Mouse (Mus musculus) MN1 (cell line): ENCODE data around the gene Zdhhc7.

Source experiments
- DNase-seq: peaks from one replicate; pipeline ENCODE4 v3.0.0-alpha.2; 2016; ENCODE audit warnings: low spot score

Gene Zdhhc7

DNA sequence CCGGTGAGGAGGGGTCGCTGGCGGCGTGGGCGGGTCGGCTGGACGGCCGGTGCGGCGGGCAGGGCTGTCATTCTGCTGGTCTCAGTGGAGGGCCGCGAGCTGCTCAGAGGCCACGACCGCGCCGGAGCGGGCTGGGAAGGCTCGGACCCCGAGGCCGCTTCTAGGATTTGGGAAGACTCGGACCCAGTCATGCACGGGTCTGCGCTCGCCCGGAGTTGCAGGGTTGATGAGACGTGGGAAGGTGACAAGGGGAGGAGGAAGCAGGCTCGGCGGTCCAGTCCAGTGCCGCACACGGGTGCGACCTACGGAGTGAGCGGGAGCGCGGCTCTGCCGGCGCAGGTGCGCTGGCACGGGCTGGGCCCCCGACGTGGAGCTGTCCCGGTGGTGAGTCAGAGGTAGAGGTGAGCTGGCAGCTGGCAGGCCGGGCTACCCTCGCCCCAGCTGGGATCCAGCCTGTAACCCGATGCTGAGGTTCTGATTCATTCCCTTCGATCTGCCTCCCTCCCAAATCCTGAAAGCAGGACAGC lies 13.1 kb upstream of the Zdhhc7 start:
- DNase-seq = peak; percentile 68

DNA sequence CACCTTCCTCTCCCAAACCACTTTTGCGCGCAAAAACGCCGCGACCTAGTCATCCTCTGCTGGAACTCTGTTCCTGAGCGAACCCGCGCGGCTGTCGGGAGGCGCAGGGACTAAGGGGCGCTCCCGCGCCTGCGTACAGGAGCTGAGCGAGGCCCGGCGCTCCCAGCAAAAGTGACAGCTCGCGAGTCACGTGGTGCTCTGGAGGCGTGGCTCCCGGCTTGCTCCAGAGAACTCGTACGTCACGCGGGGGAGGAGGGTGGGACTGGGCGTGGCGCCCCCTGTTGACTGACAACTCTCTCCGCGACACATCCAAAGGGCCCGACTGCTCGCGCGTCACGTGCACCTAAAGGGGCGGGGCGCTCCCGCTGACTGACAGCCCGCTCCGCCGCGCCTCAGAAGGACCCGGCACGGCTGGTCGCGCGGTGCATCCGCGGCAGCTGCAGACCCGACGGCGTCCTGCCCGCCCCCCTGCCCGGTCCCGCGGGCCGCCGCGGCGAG lies 12.5 kb upstream of the Zdhhc7 start, which contains the start of gene 6430548M08Rik:
Gene 6430548M08Rik (plus strand): TSS at position 395 of the 498 bp plus-strand sequence.
- DNase-seq = peak; percentile 100

- no peak for DNase-seq
Measured at GRCm38 (mm10) chr8:120113306-120113705, 12.0 kb upstream of the Zdhhc7 start.

DNA sequence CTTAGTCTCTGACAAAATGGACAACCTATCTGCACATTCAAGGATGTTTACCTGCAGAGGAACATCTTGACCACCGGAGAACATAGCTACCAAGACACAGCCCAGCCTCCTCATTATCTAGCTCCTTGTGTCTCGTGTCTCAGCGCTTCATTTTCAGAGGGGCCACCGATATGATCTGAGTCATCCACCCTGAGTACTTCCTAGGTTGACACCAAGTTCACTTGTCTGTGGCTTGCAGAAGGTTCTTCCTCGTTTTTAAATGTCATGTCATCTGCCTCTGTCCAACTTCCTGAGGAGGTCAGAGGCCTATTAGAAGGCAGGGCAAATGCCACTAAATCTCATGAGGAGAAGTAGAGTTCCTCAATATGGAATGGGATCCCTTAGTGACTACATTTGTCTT lies 11.3 kb upstream of the Zdhhc7 start:
- DNase-seq = no peak

DNA sequence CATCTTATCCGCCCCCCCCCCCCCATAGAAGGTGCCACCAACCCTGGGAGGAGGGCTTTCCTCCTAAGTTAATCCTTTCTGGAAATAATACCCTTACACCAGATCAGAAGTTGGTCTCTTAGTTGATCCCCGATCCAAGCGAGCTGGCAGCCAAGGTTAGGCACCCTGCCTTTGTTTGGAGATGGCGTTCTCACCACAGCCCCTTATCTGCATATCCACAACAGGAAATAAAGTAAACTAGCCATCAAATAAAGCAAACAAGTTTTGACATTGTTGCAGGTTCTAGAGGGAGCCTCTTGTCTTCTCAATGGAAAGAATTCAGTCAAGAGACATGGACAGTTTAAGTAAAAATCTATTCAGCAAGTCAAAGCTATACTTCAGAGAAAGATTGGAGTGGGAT lies 10.1 kb upstream of the Zdhhc7 start:
- DNase-seq = no peak

DNA sequence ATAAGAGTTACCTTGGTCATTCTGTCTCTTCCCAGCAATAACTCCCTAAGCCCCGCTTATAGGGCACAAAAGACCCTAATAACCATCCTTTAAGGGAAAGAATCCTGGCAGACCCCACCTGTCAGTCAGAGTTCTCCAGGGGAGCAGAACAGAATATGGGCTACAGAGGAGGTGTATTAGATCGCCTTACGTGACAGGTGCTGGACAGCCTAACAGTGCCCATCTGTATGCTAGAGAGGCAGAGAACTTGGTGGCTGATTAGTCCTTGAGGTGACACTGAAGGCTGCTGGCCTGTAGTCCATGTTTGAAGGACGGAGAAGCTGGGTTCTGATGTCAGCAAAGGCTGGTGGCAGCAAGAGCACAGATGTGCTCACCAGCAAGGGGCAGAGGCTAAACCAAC lies 9.7 kb upstream of the Zdhhc7 start:
- DNase-seq = no peak

DNA sequence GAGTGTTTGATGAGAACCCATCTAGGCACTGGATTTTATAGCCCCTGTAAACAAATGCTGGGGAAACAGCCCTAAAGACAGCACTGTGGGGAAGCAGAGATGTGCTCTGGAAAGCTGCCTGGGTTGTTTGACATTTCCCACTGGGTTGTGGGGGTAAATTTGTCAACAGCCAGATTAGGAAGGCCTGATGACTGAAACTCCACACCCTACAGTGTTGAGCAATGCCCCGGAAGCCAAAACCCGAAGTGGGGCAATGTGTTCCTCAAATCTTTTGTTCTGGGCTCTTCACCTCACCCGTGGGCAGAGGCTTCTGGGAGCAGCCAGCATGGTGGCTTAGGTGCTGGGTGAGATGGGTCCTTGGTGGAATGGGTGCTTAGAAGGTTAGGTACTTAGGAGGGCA lies 7.9 kb upstream of the Zdhhc7 start:
- DNase-seq = no peak

DNA sequence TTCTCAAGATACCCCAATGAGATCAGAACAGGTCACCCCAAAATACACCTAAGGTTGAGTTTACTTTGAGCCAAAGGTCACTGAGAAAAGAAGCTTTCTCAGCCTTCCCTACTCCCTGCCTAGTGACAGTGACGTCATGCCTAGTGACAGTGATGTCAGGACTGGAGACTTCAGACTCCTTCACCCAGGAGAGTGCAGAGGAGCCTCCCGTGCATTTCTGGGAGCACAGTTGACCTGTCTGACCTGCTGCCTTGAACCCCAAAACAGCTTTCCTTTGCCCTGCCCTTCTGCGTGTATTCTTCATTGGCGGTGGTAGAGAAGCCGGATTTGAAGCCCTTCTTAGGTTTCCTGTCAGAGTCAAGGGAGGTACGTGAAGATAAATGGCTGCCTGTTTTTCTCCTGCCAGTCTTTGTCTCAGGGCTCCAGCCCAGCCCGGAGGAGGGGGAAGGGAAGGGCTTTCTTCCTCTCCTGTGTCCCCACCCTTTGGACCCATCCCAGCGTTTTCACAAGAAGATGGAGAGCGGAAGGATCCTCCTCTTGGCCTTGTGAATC lies 3.5 kb upstream of the Zdhhc7 start:
- DNase-seq = peak; percentile 67

DNA sequence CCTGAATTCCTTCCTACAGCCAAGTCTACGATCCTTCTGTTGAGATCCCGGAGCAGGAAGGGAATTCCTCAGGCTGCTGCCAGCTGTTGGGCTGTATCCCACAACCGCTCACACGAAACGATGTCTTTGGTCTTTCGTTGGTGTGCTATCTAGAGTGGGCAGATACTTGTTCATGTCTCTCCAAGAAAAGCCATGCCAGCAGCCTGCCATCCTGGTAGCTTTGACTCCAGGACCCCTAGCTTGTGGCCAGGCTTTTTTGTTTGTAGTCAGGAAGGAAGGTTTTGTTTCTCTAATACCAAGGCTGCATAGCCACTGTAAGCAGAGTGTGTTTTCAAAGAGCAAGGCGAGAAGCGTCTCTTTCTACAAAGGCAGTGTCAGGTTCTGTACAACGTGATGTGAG lies 2.6 kb upstream of the Zdhhc7 start:
- no peak for DNase-seq

DNA sequence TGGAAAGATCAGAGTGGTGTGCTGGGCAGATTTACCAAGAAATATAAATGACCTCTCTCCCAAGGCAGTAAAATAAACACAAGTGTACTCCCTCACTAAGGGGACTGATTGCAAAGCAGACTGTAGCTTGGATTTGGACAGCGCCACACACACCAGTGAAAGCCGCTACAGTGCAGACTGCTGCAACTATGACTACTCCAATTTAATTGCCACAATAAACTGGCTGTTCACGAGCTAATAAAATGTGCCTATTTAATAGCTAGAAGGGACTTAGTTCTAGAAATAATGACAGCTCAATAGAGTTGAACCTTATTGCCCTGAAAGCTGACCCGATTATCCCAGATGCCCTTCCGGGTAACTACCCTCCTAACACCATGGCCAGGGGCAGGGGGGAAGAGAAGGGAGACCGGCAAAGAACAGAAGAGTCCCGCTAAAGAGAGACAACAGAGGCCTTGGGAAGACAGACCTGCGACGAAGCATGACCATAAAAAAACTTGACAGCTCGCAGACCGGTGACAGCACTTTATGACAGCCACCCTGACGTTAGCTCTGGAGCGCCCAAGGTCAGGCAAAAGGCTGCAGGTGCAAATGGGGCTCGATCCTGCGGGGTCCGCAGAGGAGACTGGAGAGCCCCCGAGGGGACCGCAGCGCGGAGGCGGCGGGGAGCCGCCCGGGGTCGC lies 754 bp downstream of the Zdhhc7 start:
- peak; percentile 52 for DNase-seq

DNA sequence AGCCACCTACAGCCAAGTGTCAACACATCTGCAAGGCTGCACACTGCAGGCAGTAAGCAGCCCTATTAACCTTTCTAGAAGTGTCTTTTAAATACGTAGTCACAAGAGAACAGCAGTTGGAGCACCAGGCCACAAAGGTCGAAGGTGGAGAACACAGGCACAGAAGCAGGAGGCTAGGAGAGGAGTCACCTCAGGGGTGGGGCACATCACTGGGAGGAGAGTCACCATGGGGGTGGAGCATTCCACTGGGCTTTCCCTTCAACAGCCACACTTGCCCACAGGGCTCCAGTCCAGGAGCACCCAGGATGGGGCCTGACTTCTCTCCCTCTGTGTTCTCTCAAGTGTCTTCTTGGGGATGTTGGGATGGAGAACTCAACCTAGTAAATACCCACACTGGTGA lies 4.8 kb downstream of the Zdhhc7 start:
- no peak for DNase-seq

DNA sequence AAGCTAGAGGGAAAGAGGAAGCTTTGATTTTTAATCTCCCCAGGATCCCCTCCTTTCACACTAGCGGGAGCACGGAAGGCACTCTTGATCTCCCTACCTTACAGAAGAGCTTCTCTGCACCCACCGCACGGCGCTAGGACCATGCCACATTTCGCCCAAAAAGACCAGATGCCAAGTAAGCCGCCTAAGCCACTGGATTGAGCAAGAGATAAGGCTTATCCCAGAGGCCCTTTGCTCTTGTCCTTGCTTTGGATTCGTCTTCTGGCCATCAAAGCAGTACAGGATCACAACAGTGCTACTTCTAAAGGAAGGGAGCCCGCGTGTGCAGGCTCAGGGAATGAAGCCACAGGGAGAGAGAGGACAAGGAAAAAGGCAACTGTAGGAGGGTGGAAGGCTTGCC lies 6.5 kb downstream of the Zdhhc7 start:
- no peak for DNase-seq

DNA sequence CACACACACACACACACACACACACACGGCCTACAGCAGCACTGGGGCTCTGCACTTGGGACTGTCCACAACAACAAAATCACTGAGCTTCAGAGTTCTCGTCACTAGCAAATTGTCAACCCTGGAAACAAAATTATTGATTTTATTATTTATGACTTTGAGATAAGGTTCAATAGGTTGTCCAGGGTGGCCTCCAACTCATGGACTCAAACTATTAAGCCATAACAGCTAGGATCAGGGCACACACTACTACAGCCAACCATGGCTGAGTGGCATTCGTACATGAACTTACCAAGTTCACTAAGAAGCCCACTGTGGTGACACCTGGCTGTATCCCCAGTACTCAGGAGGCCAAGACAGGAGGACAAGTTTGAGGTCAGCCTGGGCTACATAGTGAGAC lies 8.2 kb downstream of the Zdhhc7 start:
- DNase-seq = no peak

DNA sequence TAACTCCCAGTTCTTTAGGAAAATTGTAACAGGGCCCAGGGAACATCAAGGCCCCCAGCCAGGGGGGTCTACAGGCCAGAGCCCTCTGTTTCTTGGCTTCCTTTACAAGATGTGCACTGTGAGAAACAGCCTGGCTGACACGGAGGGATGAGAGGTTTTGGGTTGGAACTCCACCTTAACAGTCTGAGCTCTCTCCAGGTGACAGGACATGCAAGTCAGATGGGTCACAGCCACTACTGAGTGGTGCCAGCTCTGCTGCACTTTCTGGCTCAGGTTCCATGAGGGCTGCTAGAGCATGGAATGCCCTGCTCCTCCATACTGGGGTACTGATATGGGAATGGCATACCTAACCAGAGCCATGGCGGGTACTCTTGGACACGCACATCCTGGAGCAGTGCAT lies 10.2 kb downstream of the Zdhhc7 start:
- DNase-seq = no peak

- DNase-seq = no peak
Measured at GRCm38 (mm10) chr8:120089511-120089910, 11.8 kb downstream of the Zdhhc7 start.

- no peak for DNase-seq
Measured at GRCm38 (mm10) chr8:120084783-120085182, 16.5 kb downstream of the Zdhhc7 start.

DNA sequence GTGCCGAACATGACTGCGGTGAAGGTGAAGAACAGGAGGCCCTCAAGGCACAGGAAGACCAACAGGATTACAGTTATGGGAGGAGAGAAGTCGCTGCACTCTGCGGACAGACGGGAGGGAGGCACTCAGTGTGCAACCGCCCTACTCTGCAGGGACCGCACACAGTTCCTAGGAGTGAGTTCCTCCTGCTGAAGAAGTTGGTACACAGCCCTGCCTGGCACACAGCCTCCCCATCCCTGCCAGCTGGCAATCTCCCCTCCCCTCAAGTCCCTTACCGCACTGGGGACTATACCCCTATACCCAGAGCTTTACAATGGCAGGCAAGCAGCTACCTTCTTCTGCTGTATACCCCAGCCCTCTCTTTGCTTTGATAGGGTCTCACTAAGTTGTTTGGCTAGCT lies 18.0 kb downstream of the Zdhhc7 start:
- DNase-seq = no peak

GRCm38 (mm10) chr8:120079361-120079760 lies 21.9 kb downstream of the Zdhhc7 start:
- DNase-seq = no peak

DNA sequence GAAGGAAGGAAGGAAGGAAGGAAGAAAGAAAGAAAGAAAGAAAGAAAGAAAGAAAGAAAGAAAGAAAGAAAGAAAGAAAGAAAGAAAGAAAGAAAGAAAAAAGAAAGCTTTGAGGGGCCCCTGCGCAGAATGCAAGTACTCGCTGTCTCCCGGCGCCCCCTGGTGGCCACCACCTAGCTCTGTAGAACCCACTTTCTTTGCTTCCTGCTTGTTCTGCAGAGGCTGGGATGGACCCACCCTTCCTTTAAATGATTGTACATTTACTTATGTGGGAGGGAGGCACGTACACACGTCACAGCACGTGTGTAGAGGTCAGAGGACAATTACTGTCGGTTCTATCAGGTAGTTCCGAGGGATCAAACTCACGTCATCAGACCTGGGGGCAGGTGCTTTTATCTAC lies 23.2 kb downstream of the Zdhhc7 start:
- peak; percentile 88 for DNase-seq

DNA sequence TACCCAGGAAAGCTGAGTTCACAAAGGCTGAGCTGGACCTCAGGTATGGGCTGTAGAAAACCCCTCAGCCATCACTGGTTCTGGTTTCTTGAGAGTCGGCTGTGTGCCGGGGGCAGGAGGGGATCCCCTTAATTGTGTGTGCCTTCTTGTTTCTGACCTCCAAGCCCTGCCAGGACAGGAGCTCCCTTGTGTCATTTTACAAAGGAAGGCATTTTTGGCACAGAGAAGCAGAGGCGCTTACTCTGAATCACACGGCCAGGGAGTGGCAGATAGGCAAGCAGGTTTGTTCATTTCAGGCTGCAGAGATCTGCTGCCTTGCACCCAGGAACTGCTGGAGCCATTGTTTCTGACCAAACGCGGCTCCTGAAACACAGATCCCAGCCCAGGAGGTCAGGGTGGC lies 25.9 kb downstream of the Zdhhc7 start:
- DNase-seq = no peak

GRCm38 (mm10) chr8:120074516-120074915 lies 26.8 kb downstream of the Zdhhc7 start:
- DNase-seq = no peak

- peak; percentile 85 for DNase-seq
Measured at GRCm38 (mm10) chr8:120072827-120073226, 28.5 kb downstream of the Zdhhc7 start.

DNA sequence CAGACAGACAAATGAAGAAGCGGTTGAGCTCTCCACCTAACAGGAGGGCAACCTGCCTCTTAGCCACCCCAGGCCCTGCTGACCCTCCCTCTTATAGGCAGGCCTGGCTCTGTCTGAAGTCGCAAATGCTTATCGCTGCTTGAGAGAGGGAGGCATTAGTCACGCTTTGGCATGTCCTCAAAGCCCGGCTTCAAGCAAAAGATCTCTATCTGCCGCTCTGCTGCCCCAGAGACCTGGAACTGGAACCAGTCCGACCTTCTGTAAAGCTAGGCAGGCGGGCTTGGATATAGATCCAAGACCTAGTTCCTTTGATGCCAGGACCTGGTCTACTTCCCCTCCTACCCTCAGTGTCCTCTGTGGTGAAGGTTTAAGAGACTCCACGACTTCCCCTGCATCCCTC lies 29.0 kb downstream of the Zdhhc7 start:
- peak; percentile 94 for DNase-seq

- peak; percentile 94 for DNase-seq
Measured at GRCm38 (mm10) chr8:120071684-120072083, 29.6 kb downstream of the Zdhhc7 start.
